Mouse (Mus musculus) embryonic facial prominence, embryonic 14.5 days (tissue): Measurements from ENCODE around the gene Prr12. TPM values are rescaled to one million over a fixed set of nuclear protein-coding genes. Genes with fewer than 3 reads are reported as not detected.
"Not testable (repeated sequence)": the region's sequence is repeated elsewhere in the genome, so short reads cannot be mapped to it uniquely, and the experiment has no call there.

Experiments
- ATAC-seq: fragments of 200-750 bp; cut with Nextera tagmentation; 2 replicates; pipeline ENCODE4 v1.8.0; 2017; ENCODE audit warnings: low read depth, moderate number of reproducible peaks, moderate TSS enrichment
- DNase-seq: peaks from one replicate; pipeline ENCODE4 v3.0.0-alpha.2; 2015; ENCODE audit warnings: low spot score
- H3K27ac ChIP-seq: fragments of 300-500 bp; sonication (generic); replicated peaks from 2 replicates; pipeline ENCODE4 v1.5.1; 2014; ENCODE audit warnings: low read depth, mild to moderate bottlenecking, low read length, moderate library complexity
- H3K27me3 ChIP-seq: fragments of 300-500 bp; sonication (generic); replicated peaks from 2 replicates; pipeline ENCODE4 v1.6.1; 2014; ENCODE audit warnings: low read length; ENCODE audit not compliant: control insufficient read depth, insufficient read depth
- H3K36me3 ChIP-seq: fragments of 300-500 bp; sonication (generic); 2 replicates; pipeline ENCODE4 v1.6.1; 2014; ENCODE audit warnings: low read length, mixed read lengths; ENCODE audit not compliant: control insufficient read depth, insufficient read depth
- H3K4me1 ChIP-seq: fragments of 300-500 bp; sonication (generic); 2 replicates; pipeline ENCODE4 v1.6.1; 2014; ENCODE audit warnings: antibody characterized with exemption, low read length; ENCODE audit not compliant: control insufficient read depth, insufficient read depth
- H3K4me2 ChIP-seq: fragments of 300-500 bp; sonication (generic); 2 replicates; pipeline ENCODE4 v1.6.1; 2014; ENCODE audit warnings: low read depth, mild to moderate bottlenecking, low read length, moderate library complexity, mixed read lengths
- H3K4me3 ChIP-seq: fragments of 300-500 bp; sonication (generic); 2 replicates; pipeline ENCODE4 v1.5.1; 2014; ENCODE audit warnings: low read depth, mild to moderate bottlenecking, low read length
- H3K9ac ChIP-seq: fragments of 300-500 bp; sonication (generic); 2 replicates; pipeline ENCODE4 v1.6.1; 2014; ENCODE audit warnings: low read depth, mild to moderate bottlenecking, low read length, moderate library complexity, mixed read lengths
- H3K9me3 ChIP-seq: fragments of 300-500 bp; sonication (generic); 2 replicates; pipeline ENCODE4 v1.6.1; 2016; ENCODE audit warnings: low read length; ENCODE audit not compliant: control insufficient read depth
- WGBS: fragments of 180-500 bp; shearing (Covaris S2); extraction: QIAGEN DNeasy Blood & Tissue Kit; methylation state at CpG from one replicate; pipeline ENCODE4 v1.1.7; 2014; 5-methylcytosine and 5-hydroxymethylcytosine counted together
- polyA plus RNA-seq: library from polyadenylated mRNA; unstranded; fragments of >200 nt; fragmentation: Nextera tagmentation; extraction: Ambion mirVana; gene quantifications from 2 replicates; pipeline ENCODE4 v1.2.1, GENCODE M21; 2014

Gene Prr12
- polyA plus RNA-seq, 1 experiment from 2014 or later = 12.8 TPM

- H3K4me2 ChIP-seq = no peak overlapping the region
- no peak for DNase-seq
- H3K4me1 ChIP-seq = no peaks in the 10 kb centered on the region
- H3K9ac ChIP-seq = no peak overlapping the region
- no peaks in the 10 kb centered on the region for H3K27me3 ChIP-seq
- H3K9me3 ChIP-seq = no peaks in the 10 kb centered on the region
- ATAC-seq = no peak
- no peak overlapping the region for H3K27ac ChIP-seq
- H3K4me3 ChIP-seq = no peak overlapping the region
- H3K36me3 ChIP-seq = peaks cover 60% of the 10 kb centered on the region
- 91% methylated on average over 9 of the region's 9 CpGs for WGBS
Observed at GRCm38 (mm10) chr7:45027761-45028160, 24.9 kb downstream of the Prr12 start.

- DNase-seq (peak; percentile 34), ATAC-seq (no peak)
- Histone ChIP-seq H3K9ac (no peak overlapping the region), H3K9me3 (no peaks in the 10 kb centered on the region), H3K4me1 (no peaks in the 10 kb centered on the region), H3K36me3 (peaks cover 46% of the 10 kb centered on the region), H3K27ac (no peak overlapping the region), H3K27me3 (no peaks in the 10 kb centered on the region), H3K4me2 (no peak overlapping the region), H3K4me3 (no peak overlapping the region)
- 57% methylated on average over 2 of the region's 2 CpGs for WGBS
Observed at GRCm38 (mm10) chr7:45026256-45026655, 26.4 kb downstream of the Prr12 start.

- Histone ChIP-seq H3K4me1 (no peaks in the 10 kb centered on the region), H3K4me3 (no peak overlapping the region), H3K27ac (0 out of 2 replicates have a peak overlapping the region, but pooled peaks have one; percentile 2), H3K36me3 (peaks cover 40% of the 10 kb centered on the region), H3K27me3 (no peaks in the 10 kb centered on the region), H3K9ac (no peak overlapping the region), H3K4me2 (no peak overlapping the region), H3K9me3 (no peaks in the 10 kb centered on the region)
- DNase-seq (no peak), ATAC-seq (no peak)
- WGBS = 71% methylated on average over 8 of the region's 8 CpGs
Observed at GRCm38 (mm10) chr7:45025601-45026220, 27.0 kb downstream of the Prr12 start.

GRCm38 (mm10) chr7:45024281-45025248 lies 28.1 kb downstream of the Prr12 start:
- ATAC-seq (no peak), DNase-seq (no peak)
- 87% methylated on average over 15 of the region's 15 CpGs for WGBS
- H3K9ac ChIP-seq = no peak overlapping the region
- 0 out of 2 replicates have a peak overlapping the region, but pooled peaks have one; percentile 2 for H3K27ac ChIP-seq
- H3K27me3 ChIP-seq = no peaks in the 10 kb centered on the region
- H3K4me1 ChIP-seq = no peaks in the 10 kb centered on the region
- H3K36me3 ChIP-seq = peaks cover 29% of the 10 kb centered on the region
- no peak overlapping the region for H3K4me3 ChIP-seq
- H3K4me2 ChIP-seq = no peak overlapping the region
- no peaks in the 10 kb centered on the region for H3K9me3 ChIP-seq

GRCm38 (mm10) chr7:45023711-45024110 lies 29.0 kb downstream of the Prr12 start:
- H3K27ac ChIP-seq, H3K9me3 ChIP-seq, DNase-seq, ATAC-seq, H3K27me3 ChIP-seq, H3K4me2 ChIP-seq, H3K4me3 ChIP-seq, H3K9ac ChIP-seq, H3K4me1 ChIP-seq: not testable (repeated sequence)
- WGBS = 75% methylated on average over 5 of the region's 5 CpGs
- peaks cover 20% of the 10 kb centered on the region for H3K36me3 ChIP-seq

- no peak for DNase-seq
- Histone ChIP-seq H3K27me3 (no peaks in the 10 kb centered on the region), H3K9ac (no peak overlapping the region), H3K4me3 (no peak overlapping the region), H3K9me3 (no peaks in the 10 kb centered on the region), H3K4me2 (no peak overlapping the region), H3K4me1 (peaks cover 11% of the 10 kb centered on the region; the same call in 1 of the 2 replicates), H3K36me3 (no peaks in the 10 kb centered on the region), H3K27ac (no peak overlapping the region)
- no peak for ATAC-seq
- WGBS = 80% methylated on average over 9 of the region's 9 CpGs
Observed at GRCm38 (mm10) chr7:45020225-45020624, 32.5 kb downstream of the Prr12 start.

- Histone ChIP-seq H3K9me3 (no peaks in the 10 kb centered on the region), H3K9ac (no peak overlapping the region), H3K27ac (no peak overlapping the region), H3K4me1 (peaks cover 19% of the 10 kb centered on the region), H3K4me3 (peak overlapping the region; percentile 88), H3K4me2 (peak overlapping the region; percentile 70), H3K36me3 (0 out of 2 replicates have a peak, but pooled peaks cover under 1% of the 10 kb centered on the region), H3K27me3 (no peaks in the 10 kb centered on the region)
- DNase-seq = peak; percentile 76
- no peak for ATAC-seq
- WGBS = 39% methylated on average over 8 of the region's 8 CpGs
Observed at GRCm38 (mm10) chr7:45019031-45019571, 33.6 kb downstream of the Prr12 start.

- under 1% methylated on average over 36 of the region's 36 CpGs for WGBS
- Histone ChIP-seq H3K4me3 (peak within 1 kb of the TSS; percentile 88), H3K27me3 (no peaks in the 10 kb centered on the region), H3K4me1 (peaks cover 19% of the 10 kb centered on the region), H3K36me3 (peaks cover 17% of the 10 kb centered on the region), H3K27ac (peak within 1 kb of the TSS; percentile 97), H3K9me3 (no peaks in the 10 kb centered on the region), H3K9ac (peak within 1 kb of the TSS; percentile 67), H3K4me2 (peak within 1 kb of the TSS; percentile 70)
- DNase-seq (peak; percentile 100), ATAC-seq (peak; percentile 91)
Observed at GRCm38 (mm10) chr7:45017242-45018061, 35.2 kb downstream of the Prr12 start, which contains the start of gene Rras. Rras (plus strand) TSS chr7:45017961.
